Mouse (Mus musculus) left cerebral cortex, postnatal 36 days (tissue): Measurements from ENCODE around the gene Iqcf3. TPM values are rescaled to one million over a fixed set of nuclear protein-coding genes. Genes with fewer than 3 reads are reported as not detected.
A peak's percentile ranks its signal among the peaks of the same experiment; 100 is the strongest.
"Not testable (repeated sequence)": the region's sequence is repeated elsewhere in the genome, so short reads cannot be mapped to it uniquely, and the experiment has no call there.

ENCODE experiments used
- DNase-seq, 2 experiments: peaks; one replicate each; pipeline ENCODE4 v3.0.0; 2021 to 2022; ENCODE audit warnings: low spot score in 2 of 2, mixed read lengths in 1 of 2
- intact Hi-C: fragments of 180-260 bp; cut with DNase I; formaldehyde crosslinking; loops from one replicate; pipeline ENCODE4 v1.15.1; 2025
- total RNA-seq, 2 experiments: library from RNA; stranded (reverse); gene quantifications; 2 replicates each; pipeline ENCODE4 v1.2.3; 2021

Iqcf3 gene
- total RNA-seq, 2 experiments from 2014 or later, result not detected

- intact Hi-C loops, result no loop called here
Measured at GRCm38 (mm10) chr9:106513566-106513965, 47.9 kb downstream of the Iqcf3 start.

GRCm38 (mm10) chr9:106512729-106513450 lies 48.5 kb downstream of the Iqcf3 start:
- intact Hi-C loops, result no loop called here
- no peak for DNase-seq

More at GRCm38 (mm10) chr9:106513566-106513965, 47.9 kb downstream of the Iqcf3 start:
- DNase-seq, result no peak

- intact Hi-C loops, result no loop called here
- DNase-seq, result no peak
Measured at GRCm38 (mm10) chr9:106509356-106509755, 52.1 kb downstream of the Iqcf3 start.

GRCm38 (mm10) chr9:106504246-106504645 lies 57.2 kb downstream of the Iqcf3 start:
- intact Hi-C loops, result no loop called here
- no peak for DNase-seq

GRCm38 (mm10) chr9:106501846-106502245 lies 59.6 kb downstream of the Iqcf3 start:
- no peak for DNase-seq
- intact Hi-C loops, result no loop called here

GRCm38 (mm10) chr9:106499667-106500066 lies 61.8 kb downstream of the Iqcf3 start, which contains the start of gene Iqcf1:
Gene Iqcf1 (plus strand): TSS chr9:106499967.
- no peak for DNase-seq
- intact Hi-C loops, result no loop called here

- DNase-seq, intact Hi-C loops: not testable (repeated sequence)
Measured at GRCm38 (mm10) chr9:106487602-106488001, 73.8 kb downstream of the Iqcf3 start.

- no peak for DNase-seq
- intact Hi-C loops, result no loop called here
Measured at GRCm38 (mm10) chr9:106485076-106485475, 76.4 kb downstream of the Iqcf3 start.

- intact Hi-C loops, result no loop called here
- no peak for DNase-seq
Measured at GRCm38 (mm10) chr9:106483606-106484005, 77.8 kb downstream of the Iqcf3 start.

- intact Hi-C loops, result no loop called here
- no peak for DNase-seq
Measured at GRCm38 (mm10) chr9:106483136-106483535, 78.3 kb downstream of the Iqcf3 start.

GRCm38 (mm10) chr9:106482578-106483115 lies 78.8 kb downstream of the Iqcf3 start:
- intact Hi-C loops, result no loop called here
- no peak for DNase-seq

- no peak for DNase-seq
- intact Hi-C loops, result no loop called here
Measured at GRCm38 (mm10) chr9:106481676-106482075, 79.8 kb downstream of the Iqcf3 start.

- no peak for DNase-seq
- intact Hi-C loops, result no loop called here
Measured at GRCm38 (mm10) chr9:106481075-106481474, 80.4 kb downstream of the Iqcf3 start.

GRCm38 (mm10) chr9:106480541-106480940 lies 80.9 kb downstream of the Iqcf3 start:
- DNase-seq, result no peak
- intact Hi-C loops, result no loop called here

GRCm38 (mm10) chr9:106478101-106478500 lies 83.3 kb downstream of the Iqcf3 start:
- intact Hi-C loops, result loop anchor here (5.0 kb wide), 1 partner anchor 191 kb away; no protein-coding TSS in a partner anchor
- peak in 1 of 2 experiments; percentile 2 for DNase-seq

- DNase-seq, result no peak
- intact Hi-C loops, result loop anchor here (2.0 to 5.0 kb wide), 3 partner anchors 29 to 190 kb away; partner anchors contain the start of gene Rpl29
Measured at GRCm38 (mm10) chr9:106477649-106478048, 83.8 kb downstream of the Iqcf3 start.

- DNase-seq, result peak; percentile 99 to 100
- intact Hi-C loops, result loop anchor here (2.0 to 5.0 kb wide), 3 partner anchors 28 to 190 kb away; partner anchors contain the start of gene Rpl29
Measured at GRCm38 (mm10) chr9:106476924-106477484, 84.4 kb downstream of the Iqcf3 start, which contains the start of gene Parp3. Gene Parp3 (minus strand): TSS chr9:106476949.

- intact Hi-C loops, result loop anchor here (2.0 to 5.0 kb wide), 3 partner anchors 27 to 189 kb away; partner anchors contain the start of gene Rpl29
- DNase-seq, result no peak
Measured at GRCm38 (mm10) chr9:106476002-106476923, 85.2 kb downstream of the Iqcf3 start.

GRCm38 (mm10) chr9:106475663-106476001 lies 85.8 kb downstream of the Iqcf3 start, which contains the start of gene Rrp9:
Gene Rrp9 (plus strand): TSS chr9:106475963.
- no peak for DNase-seq
- intact Hi-C loops, result loop anchor here (2.0 to 5.0 kb wide), 3 partner anchors 27 to 188 kb away; partner anchors contain the start of gene Rpl29
